In genomic region chr13:43580661-43581060, GRCm38 (mm10) we compare ENCODE assay signal across 18 mouse cellular contexts. TPM values are rescaled to one million over a fixed set of nuclear protein-coding genes. Genes with fewer than 3 reads are reported as not detected.
DNase-seq lines count a peak whose midpoint lies in the region.
"Had no signal": no experiment of that assay in that cellular context is flagged by ENCODE, and none has a peak within 500 bp of the region (broad histone marks: within the 10 kb centered on the region; RNA-seq: fewer than 3 reads in every experiment).

No protein-coding gene starts in this region.

- no peaks in the 10 kb centered on the region for H3K27me3 ChIP-seq in heart, embryonic 10.5 days (ENCODE audit: insufficient read depth, poor library complexity, severe bottlenecking)
- H3K27me3 ChIP-seq: CH12.LX, Patski had no signal

- 90% methylated on average over 5 of the region's 5 CpGs for WGBS in heart, embryonic 10.5 days

- no peak overlapping the region for H3K4me3 ChIP-seq in heart, embryonic 10.5 days

- intact Hi-C loops in heart, postnatal 36 days (cut with DNase I): no loop called here

- H3K4me1 ChIP-seq in heart, embryonic 10.5 days: 0 out of 2 replicates have a peak, but pooled peaks cover 5% of the 10 kb centered on the region

- H3K9me3 ChIP-seq in heart, embryonic 10.5 days: no peaks in the 10 kb centered on the region
- H3K9me3 ChIP-seq: G1E had no signal

- DNase-seq in heart, adult 11 months: peak; percentile 64
- no peak for DNase-seq in heart, postnatal 36 days
- peak; percentile 61 for DNase-seq in heart, embryonic 10.5 days (ENCODE audit: low spot score)
- no peak for DNase-seq in heart, adult 8-10 months (ENCODE audit: low spot score)
- DNase-seq: adrenal gland, adult 2 months; adrenal gland, adult 8-10 months; adrenal gland, postnatal 10 days; adrenal gland, postnatal 14 days; adrenal gland, postnatal 25 days; adrenal gland, postnatal 36 days; B cell, adult 2 months; cerebellum, adult 11 months; cerebellum, adult 11-12 months; cerebellum, adult 18-20 months had no signal

- H3K27ac ChIP-seq in heart, embryonic 10.5 days: no peak overlapping the region

- H3K36me3 ChIP-seq in heart, embryonic 10.5 days: no peaks in the 10 kb centered on the region
- H3K36me3 ChIP-seq: G1E had no signal

RNA-seq across cellular contexts. Expression of gene Mcur1, which starts 20.7 kb away (rescaled TPM):
- total RNA-seq in heart, postnatal 36 days (2021): 10 to 100 TPM; 45.6 to 49.1 TPM
- 13.6 and 15.2 TPM in 2 replicates for polyA plus RNA-seq in heart, embryonic 10.5 days (2016; fragmentation: Nextera tagmentation; extraction: Ambion mirVana)
- total RNA-seq in heart, adult 8-10 months (2022): 10 to 100 TPM; 43.2 to 51.2 (median 48.7) TPM

RNA-seq across cellular contexts. Expression of gene Rnf182, which starts 34.8 kb away (rescaled TPM):
- under 1 TPM in 1 of 2 experiments, not detected in 1; 0.28 TPM for total RNA-seq in heart, postnatal 36 days (2021)
- 1.4 and 1.5 TPM in 2 replicates for polyA plus RNA-seq in heart, embryonic 10.5 days (2016; fragmentation: Nextera tagmentation; extraction: Ambion mirVana)
- under 1 TPM in 2 of 4 experiments, not detected in 2; 0.09 to 0.16 TPM for total RNA-seq in heart, adult 8-10 months (2022)
- total RNA-seq: CH12.LX had no signal
- polyA plus RNA-seq: CD4-positive, CD25-positive, alpha-beta regulatory T cell, adult 4 months; G1E had no signal

Comparison
In these comparisons a context has a peak if more than half of its experiments do, and no peak if none do; other contexts are left out.
1. DNase-seq: peak in heart, adult 11 months (single experiment) and heart, embryonic 10.5 days (single experiment); none in heart, postnatal 36 days (0 of 2) and heart, adult 8-10 months (single experiment).